In genomic region chr6:97178491-97179366, GRCm38 (mm10) we compare ENCODE assay signal across 8 mouse cellular contexts. TPM values are rescaled to one million over a fixed set of nuclear protein-coding genes. Genes with fewer than 3 reads are reported as not detected.
DNase-seq lines count a peak whose midpoint lies in the region; ATAC-seq lines count a peak whose summit lies in the region.

Gene Tmf1 (minus strand): TSS chr6:97179122.

- H3K27me3 ChIP-seq in forebrain, embryonic 11.5 days (ENCODE audit: control insufficient read depth, insufficient read depth, low read length), result no peaks in the 10 kb centered on the region
- H3K27me3 ChIP-seq in heart, embryonic 16.5 days (ENCODE audit: control insufficient read depth, insufficient read depth, low read length), result no peaks in the 10 kb centered on the region
- H3K27me3 ChIP-seq in liver, embryonic 15.5 days, result no peaks in the 10 kb centered on the region
- H3K27me3 ChIP-seq in neural tube, embryonic 12.5 days (replicated peaks), result no peaks in the 10 kb centered on the region

- peak within 1 kb of the TSS; percentile 82 for H3K27ac ChIP-seq in forebrain, embryonic 11.5 days (ENCODE audit: low read depth, low read length)
- peak within 1 kb of the TSS; percentile 96 for H3K27ac ChIP-seq in heart, embryonic 16.5 days (ENCODE audit: low read length)
- H3K27ac ChIP-seq in liver, embryonic 15.5 days (replicated peaks), result peak within 1 kb of the TSS; percentile 93
- peak within 1 kb of the TSS; percentile 81 for H3K27ac ChIP-seq in neural tube, embryonic 12.5 days

- H3K4me2 ChIP-seq in forebrain, embryonic 11.5 days (ENCODE audit: low read depth, low read length, severe bottlenecking), result peak within 1 kb of the TSS; percentile 67
- H3K4me2 ChIP-seq in heart, embryonic 16.5 days (ENCODE audit: low read depth, low read length), result peak within 1 kb of the TSS; percentile 74
- peak within 1 kb of the TSS; percentile 88 for H3K4me2 ChIP-seq in liver, embryonic 15.5 days
- H3K4me2 ChIP-seq in neural tube, embryonic 12.5 days (replicated peaks), result peak within 1 kb of the TSS; percentile 69

- DNase-seq in CD8-positive naive resting alpha-beta T cell, adult 2 months (ENCODE audit: low read depth in 2 of 2, low spot score in 2 of 2), result peak; percentile 90 to 91
- peak; percentile 91 for DNase-seq in c-Kit-positive CD71-negative TER-119-negative erythroid progenitor cells, embryonic 14.5 days (ENCODE audit: low read depth)
- DNase-seq in forebrain, embryonic 11.5 days (ENCODE audit: low spot score), result peak; percentile 97
- peak; percentile 98 to 99 for DNase-seq in kidney, postnatal 36 days
- peak; percentile 91 for DNase-seq in telencephalon, adult 2 months (ENCODE audit: low read depth, low spot score)

- no peaks in the 10 kb centered on the region; the same call in 1 of the 2 replicates for H3K36me3 ChIP-seq in forebrain, embryonic 11.5 days (ENCODE audit: control insufficient read depth, insufficient read depth, low read length)
- H3K36me3 ChIP-seq in heart, embryonic 16.5 days (ENCODE audit: control insufficient read depth, insufficient read depth), result peaks cover 8% of the 10 kb centered on the region
- peaks cover 15% of the 10 kb centered on the region for H3K36me3 ChIP-seq in liver, embryonic 15.5 days (replicated peaks)
- peaks cover 18% of the 10 kb centered on the region for H3K36me3 ChIP-seq in neural tube, embryonic 12.5 days

- ATAC-seq in forebrain, embryonic 11.5 days (replicated peaks; ENCODE audit: low FRiP score), result peak; percentile 96
- peak; percentile 97 for ATAC-seq in heart, embryonic 16.5 days (replicated peaks; ENCODE audit: extremely low read depth, insufficient read depth, low FRiP score)
- peak; percentile 98 for ATAC-seq in liver, embryonic 15.5 days (ENCODE audit: insufficient read depth)
- ATAC-seq in neural tube, embryonic 12.5 days (ENCODE audit: low FRiP score, low read depth), result peak; percentile 97

- WGBS in forebrain, embryonic 11.5 days, result under 1% methylated on average over 72 of the region's 80 CpGs
- 0% methylated on average over 80 of the region's 80 CpGs for WGBS in heart, embryonic 16.5 days
- under 1% methylated on average over 80 of the region's 80 CpGs for WGBS in liver, embryonic 15.5 days (ENCODE audit: insufficient replicate concordance)
- WGBS in neural tube, embryonic 12.5 days, result under 1% methylated on average over 80 of the region's 80 CpGs

- H3K4me3 ChIP-seq in forebrain, embryonic 11.5 days (ENCODE audit: low read depth, low read length), result peak within 1 kb of the TSS; percentile 85
- peak within 1 kb of the TSS; percentile 72 for H3K4me3 ChIP-seq in heart, embryonic 16.5 days (ENCODE audit: low read length)
- peak within 1 kb of the TSS; percentile 83 for H3K4me3 ChIP-seq in liver, embryonic 15.5 days (replicated peaks)
- peak within 1 kb of the TSS; percentile 89 for H3K4me3 ChIP-seq in neural tube, embryonic 12.5 days

- H3K9ac ChIP-seq in forebrain, embryonic 11.5 days (ENCODE audit: low read length), result peak within 1 kb of the TSS; percentile 95
- peak within 1 kb of the TSS; percentile 92 for H3K9ac ChIP-seq in heart, embryonic 16.5 days (ENCODE audit: low read length)
- peak within 1 kb of the TSS; percentile 96 for H3K9ac ChIP-seq in liver, embryonic 15.5 days
- H3K9ac ChIP-seq in neural tube, embryonic 12.5 days, result peak within 1 kb of the TSS; percentile 95

- H3K9me3 ChIP-seq in forebrain, embryonic 11.5 days (ENCODE audit: control insufficient read depth, low read length), result no peaks in the 10 kb centered on the region
- no peaks in the 10 kb centered on the region for H3K9me3 ChIP-seq in heart, embryonic 16.5 days (replicated peaks; ENCODE audit: control insufficient read depth, low read length)
- no peaks in the 10 kb centered on the region for H3K9me3 ChIP-seq in liver, embryonic 15.5 days (replicated peaks)
- H3K9me3 ChIP-seq in neural tube, embryonic 12.5 days, result no peaks in the 10 kb centered on the region

- H3K4me1 ChIP-seq in forebrain, embryonic 11.5 days (replicated peaks; ENCODE audit: control insufficient read depth, insufficient read depth, low read length), result peaks cover 7% of the 10 kb centered on the region; the same call in 1 of the 2 replicates
- peaks cover 26% of the 10 kb centered on the region for H3K4me1 ChIP-seq in heart, embryonic 16.5 days (ENCODE audit: control insufficient read depth, insufficient read depth, low read length)
- H3K4me1 ChIP-seq in liver, embryonic 15.5 days (replicated peaks), result peaks cover 42% of the 10 kb centered on the region
- H3K4me1 ChIP-seq in neural tube, embryonic 12.5 days, result peaks cover 8% of the 10 kb centered on the region

RNA-seq across cellular contexts. Expression of gene Tmf1, which starts in this region (rescaled TPM):
- 28.2 and 30.7 TPM in 2 replicates for polyA plus RNA-seq in forebrain, embryonic 11.5 days (2014; fragmentation: Nextera tagmentation; extraction: Ambion mirVana)
- polyA plus RNA-seq in heart, embryonic 16.5 days (2015; fragmentation: Nextera tagmentation; extraction: Ambion mirVana), result 19.6 and 24.2 TPM in 2 replicates
- polyA plus RNA-seq in liver, embryonic 15.5 days (2015; fragmentation: Nextera tagmentation; extraction: Ambion mirVana), result 12.5 and 13.2 TPM in 2 replicates
- 34.6 and 40.2 TPM in 2 replicates for polyA plus RNA-seq in neural tube, embryonic 12.5 days (2016; fragmentation: Nextera tagmentation; extraction: Ambion mirVana)

Comparison
In these comparisons a context has a peak if more than half of its experiments do, and no peak if none do; other contexts are left out.
1. Peak in every context shown above with its lines: DNase-seq, ATAC-seq, H3K4me3 ChIP-seq and H3K27ac ChIP-seq.